Mouse (Mus musculus): ENCODE results near the gene Dusp8. TPM values are rescaled to one million over a fixed set of nuclear protein-coding genes. Genes with fewer than 3 reads are reported as not detected.

Gene Dusp8
- polyA plus RNA-seq, 1 experiment: 13.4 TPM

DNA sequence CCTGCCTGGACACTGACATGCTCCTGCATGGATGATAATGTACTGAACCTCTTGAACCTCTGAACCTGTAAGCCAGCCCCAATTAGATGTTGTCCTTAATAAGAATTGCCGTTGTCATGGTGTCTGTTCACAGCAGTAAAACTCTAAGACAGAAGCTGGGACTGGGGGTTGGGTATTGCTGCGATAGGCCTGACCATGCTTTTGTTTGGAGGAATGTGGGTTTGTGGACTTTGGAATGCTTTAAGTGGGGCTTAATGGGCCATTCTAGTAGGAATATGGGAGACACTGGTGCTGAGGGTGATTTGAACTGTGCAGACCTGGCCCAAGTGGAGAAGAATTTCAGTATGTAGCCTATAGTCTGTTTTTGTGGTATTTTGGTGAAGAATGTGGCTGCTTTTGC is 50.3 kb downstream of the Dusp8 start:
- Histone ChIP-seq H3K27ac (ENCODE audit: insufficient read depth, low read depth, low read length) (peak overlapping the region; percentile 80), H3K4me1 (ENCODE audit: control insufficient read depth, insufficient read depth, insufficient read length, low read length) (peaks cover 17% of the 10 kb centered on the region; the same call in 1 of the 2 replicates), H3K27me3 (ENCODE audit: control insufficient read depth, insufficient read depth, low read length) (no peaks in the 10 kb centered on the region), H3K36me3 (ENCODE audit: control insufficient read depth, insufficient read depth, low read length) (peaks cover 4% of the 10 kb centered on the region), H3K4me3 (ENCODE audit: low read depth, low read length) (no peak overlapping the region)
- TF ChIP-seq POLR2A (IDR thresholded peaks at IDR 0.05; ENCODE audit: low read depth, low read length): no peak
- TF ChIP-seq CTCF (IDR thresholded peaks at IDR 0.05; ENCODE audit: extremely low read depth, insufficient read length, insufficient replicate concordance, low read depth, low read length): no peak
- WGBS: 18% methylated on average over 2 of the region's 2 CpGs

DNA sequence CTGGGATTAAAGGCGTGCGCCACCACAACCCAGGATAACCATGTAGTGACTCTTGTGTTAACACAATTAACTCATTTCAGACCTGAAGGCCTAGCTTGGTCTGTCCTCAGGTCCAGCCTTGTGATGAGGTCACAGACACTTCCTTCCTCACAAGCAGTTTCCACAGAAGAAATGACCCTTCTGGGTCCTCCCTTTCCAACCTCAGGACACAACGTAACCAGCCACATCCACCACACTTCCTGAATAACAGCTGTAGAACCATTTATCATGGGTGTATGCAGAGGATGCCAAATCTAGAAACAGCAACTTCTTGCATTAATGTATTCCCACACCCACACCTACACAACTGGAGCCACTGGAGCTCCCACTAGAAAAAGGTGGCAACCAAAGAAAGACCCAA is 54.9 kb downstream of the Dusp8 start:
- Histone ChIP-seq H3K27me3 (ENCODE audit: control insufficient read depth, insufficient read depth, low read length) (no peaks in the 10 kb centered on the region), H3K4me3 (ENCODE audit: low read depth, low read length) (no peak overlapping the region), H3K27ac (ENCODE audit: insufficient read depth, low read depth, low read length) (no peak overlapping the region), H3K4me1 (ENCODE audit: control insufficient read depth, insufficient read depth, insufficient read length, low read length) (peaks cover 42% of the 10 kb centered on the region; the same call in 1 of the 2 replicates), H3K36me3 (ENCODE audit: control insufficient read depth, insufficient read depth, low read length) (no peaks in the 10 kb centered on the region)
- TF ChIP-seq POLR2A (IDR thresholded peaks at IDR 0.05; ENCODE audit: low read depth, low read length) (no peak), CTCF (IDR thresholded peaks at IDR 0.05; ENCODE audit: extremely low read depth, insufficient read length, insufficient replicate concordance, low read depth, low read length) (no peak)
- 88% methylated on average over 3 of the region's 3 CpGs for WGBS

DNA sequence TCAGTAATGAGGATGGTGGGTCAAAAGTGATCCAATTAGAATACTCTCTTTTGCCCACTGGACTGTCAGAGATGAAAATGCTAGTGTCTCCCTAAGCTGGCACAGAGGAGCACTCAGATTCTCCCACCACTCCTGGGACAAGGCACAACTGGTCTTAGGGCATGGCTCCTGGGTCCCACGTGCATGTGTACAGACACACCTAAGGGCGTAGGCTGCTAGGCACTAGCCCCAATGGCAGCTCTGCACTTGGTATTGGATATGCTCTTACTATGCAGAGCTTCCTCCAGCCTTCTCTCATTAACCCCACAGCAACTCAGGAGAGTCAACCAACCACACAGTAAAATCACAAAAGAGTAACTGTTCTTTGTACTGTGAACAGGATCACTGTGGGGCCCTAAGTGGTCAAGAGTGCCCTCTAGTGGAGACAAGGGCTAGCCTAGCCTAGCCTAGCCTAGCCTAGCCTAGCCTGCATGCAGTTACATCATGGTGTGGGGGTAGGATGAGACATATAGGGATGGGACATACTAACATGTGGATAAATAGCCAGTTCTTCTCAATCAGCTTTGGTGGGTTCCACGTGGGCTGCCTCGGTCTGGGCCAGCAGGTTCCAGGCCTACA is 58.0 kb downstream of the Dusp8 start:
- H3K27me3 ChIP-seq (ENCODE audit: control insufficient read depth, insufficient read depth, low read length): no peaks in the 10 kb centered on the region
- no peaks in the 10 kb centered on the region for H3K36me3 ChIP-seq (ENCODE audit: control insufficient read depth, insufficient read depth, low read length)
- WGBS: 40% methylated on average over 4 of the region's 4 CpGs
- no peak overlapping the region for H3K4me3 ChIP-seq (ENCODE audit: low read depth, low read length)
- H3K27ac ChIP-seq (ENCODE audit: insufficient read depth, low read depth, low read length): peak overlapping the region; percentile 48
- no peak for TF ChIP-seq POLR2A (IDR thresholded peaks at IDR 0.05; ENCODE audit: low read depth, low read length)
- TF ChIP-seq CTCF (IDR thresholded peaks at IDR 0.05; ENCODE audit: extremely low read depth, insufficient read length, insufficient replicate concordance, low read depth, low read length): peak; percentile 75; the same call in 1 of the 2 replicates
- peaks cover 60% of the 10 kb centered on the region; the same call in 1 of the 2 replicates for H3K4me1 ChIP-seq (ENCODE audit: control insufficient read depth, insufficient read depth, insufficient read length, low read length)

DNA sequence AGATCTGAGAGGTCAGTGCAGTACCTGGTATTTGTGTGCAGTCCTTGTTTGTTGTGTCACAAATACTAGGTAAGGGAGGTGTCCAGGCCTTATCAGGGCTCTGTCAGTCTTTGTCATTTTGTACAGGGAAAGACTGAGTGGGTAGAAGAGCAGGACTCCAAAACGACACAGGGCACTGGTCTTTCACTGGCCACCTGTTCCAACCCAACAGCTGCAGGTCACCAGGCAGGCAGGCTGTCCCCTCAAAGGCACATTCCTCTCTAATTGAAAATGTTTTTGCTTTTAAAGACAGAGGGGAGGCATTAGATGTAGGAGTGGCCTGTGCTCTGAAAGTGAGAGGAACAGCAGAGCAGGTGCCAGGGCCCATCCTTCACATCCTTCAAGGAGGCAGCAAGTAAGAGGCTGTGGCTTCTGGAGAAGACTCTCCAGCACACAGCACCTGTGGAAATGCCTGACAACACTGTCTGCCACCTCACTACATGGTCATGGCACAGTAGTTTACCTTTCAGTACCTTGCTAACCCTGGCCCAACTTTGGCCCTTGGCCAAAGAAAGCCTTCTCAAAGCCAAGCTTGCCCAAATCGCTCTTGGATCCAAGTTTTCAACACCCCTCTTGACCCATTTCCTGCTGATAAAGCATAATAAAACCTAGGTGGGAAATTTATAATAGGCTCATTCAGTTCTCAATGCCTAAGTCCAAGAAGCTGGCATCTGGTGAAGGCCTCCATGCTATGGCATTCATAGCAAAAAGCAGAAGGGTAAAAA is 60.4 kb downstream of the Dusp8 start:
- no peaks in the 10 kb centered on the region; the same call in 1 of the 2 replicates for H3K36me3 ChIP-seq (ENCODE audit: control insufficient read depth, insufficient read depth, low read length)
- 14% methylated on average over 2 of the region's 2 CpGs for WGBS
- no peak overlapping the region for H3K4me3 ChIP-seq (ENCODE audit: low read depth, low read length)
- peaks cover 62% of the 10 kb centered on the region; the same call in 1 of the 2 replicates for H3K4me1 ChIP-seq (ENCODE audit: control insufficient read depth, insufficient read depth, insufficient read length, low read length)
- TF ChIP-seq CTCF (IDR thresholded peaks at IDR 0.05; ENCODE audit: extremely low read depth, insufficient read length, insufficient replicate concordance, low read depth, low read length) (no peak), POLR2A (IDR thresholded peaks at IDR 0.05; ENCODE audit: low read depth, low read length) (no peak)
- peak overlapping the region; percentile 83 for H3K27ac ChIP-seq (ENCODE audit: insufficient read depth, low read depth, low read length)
- no peaks in the 10 kb centered on the region for H3K27me3 ChIP-seq (ENCODE audit: control insufficient read depth, insufficient read depth, low read length)

DNA sequence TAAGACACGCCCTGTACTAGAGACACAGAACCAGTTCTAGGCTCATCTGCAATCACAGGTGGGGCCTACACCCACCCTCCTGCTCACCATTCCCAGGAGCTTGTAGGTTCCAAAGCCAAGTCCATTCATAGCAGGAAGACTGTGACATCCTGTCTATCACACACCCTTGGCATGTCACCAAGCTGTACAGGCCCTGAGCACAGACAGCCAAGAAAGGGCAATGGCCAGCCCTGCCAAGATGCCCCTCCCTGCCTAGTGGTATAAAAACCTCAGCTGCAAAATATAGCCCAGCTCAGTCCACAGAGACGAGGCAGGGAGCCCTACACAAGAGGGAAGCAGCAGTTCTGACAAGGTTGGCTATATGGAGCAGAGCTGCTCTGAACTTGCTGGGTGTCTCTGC is 61.4 kb downstream of the Dusp8 start:
- WGBS: 18% methylated on average over 2 of the region's 2 CpGs
- H3K4me3 ChIP-seq (ENCODE audit: low read depth, low read length): no peak overlapping the region
- TF ChIP-seq POLR2A (IDR thresholded peaks at IDR 0.05; ENCODE audit: low read depth, low read length) (peak; percentile 65; the same call in 1 of the 2 replicates), CTCF (IDR thresholded peaks at IDR 0.05; ENCODE audit: extremely low read depth, insufficient read length, insufficient replicate concordance, low read depth, low read length) (no peak)
- H3K27me3 ChIP-seq (ENCODE audit: control insufficient read depth, insufficient read depth, low read length): no peaks in the 10 kb centered on the region
- peaks cover 56% of the 10 kb centered on the region; the same call in 1 of the 2 replicates for H3K4me1 ChIP-seq (ENCODE audit: control insufficient read depth, insufficient read depth, insufficient read length, low read length)
- no peaks in the 10 kb centered on the region; the same call in 1 of the 2 replicates for H3K36me3 ChIP-seq (ENCODE audit: control insufficient read depth, insufficient read depth, low read length)
- H3K27ac ChIP-seq (ENCODE audit: insufficient read depth, low read depth, low read length): peak overlapping the region; percentile 60

DNA sequence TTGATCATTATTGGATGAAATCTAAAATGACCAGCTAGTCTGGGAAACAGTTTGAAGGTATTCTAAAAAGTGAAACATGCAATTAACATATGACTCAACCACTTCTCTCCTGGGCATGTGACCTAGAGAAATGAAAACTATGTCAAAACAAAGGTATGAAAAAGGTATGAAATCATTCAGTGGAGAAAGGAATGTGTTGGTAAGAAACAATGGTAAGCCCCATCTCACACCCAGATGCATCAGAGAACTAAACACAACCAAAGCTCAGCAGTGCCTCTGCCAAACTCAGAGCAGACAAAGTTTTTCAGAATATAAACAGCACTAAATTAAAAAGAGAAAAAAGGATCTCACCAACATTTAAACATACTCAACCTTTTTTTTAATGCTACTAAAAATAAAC is 65.6 kb downstream of the Dusp8 start:
- no peak for TF ChIP-seq POLR2A (IDR thresholded peaks at IDR 0.05; ENCODE audit: low read depth, low read length)
- TF ChIP-seq CTCF (IDR thresholded peaks at IDR 0.05; ENCODE audit: extremely low read depth, insufficient read length, insufficient replicate concordance, low read depth, low read length): no peak
- peaks cover 42% of the 10 kb centered on the region for H3K4me1 ChIP-seq (ENCODE audit: control insufficient read depth, insufficient read depth, insufficient read length, low read length)
- H3K36me3 ChIP-seq (ENCODE audit: control insufficient read depth, insufficient read depth, low read length): no peaks in the 10 kb centered on the region; the same call in 1 of the 2 replicates
- no peak overlapping the region for H3K4me3 ChIP-seq (ENCODE audit: low read depth, low read length)
- H3K27ac ChIP-seq (ENCODE audit: insufficient read depth, low read depth, low read length): no peak overlapping the region
- no peaks in the 10 kb centered on the region for H3K27me3 ChIP-seq (ENCODE audit: control insufficient read depth, insufficient read depth, low read length)

Other genes starting within 250 kb of the Dusp8 start
- gene Tollip, start 177.3 kb downstream of the Dusp8 start, polyA plus RNA-seq (2012; rRNA removed): 47.4 and 142 TPM in 2 replicates
- gene Brsk2, start 146.1 kb downstream of the Dusp8 start, polyA plus RNA-seq (2012; rRNA removed): 0.51 and 5.3 TPM in 2 replicates
- 26.1 and 31.8 TPM in 2 replicates for gene Mob2, start 34.8 kb downstream of the Dusp8 start, polyA plus RNA-seq (2012; rRNA removed)
- not detected in 2 replicates for gene Gm45618, start 24.9 kb upstream of the Dusp8 start, polyA plus RNA-seq (2012; rRNA removed)
- gene Gm39115, start 40.2 kb upstream of the Dusp8 start, polyA plus RNA-seq (2012; rRNA removed): not detected in 2 replicates
- gene Gm45337, start 48.8 kb upstream of the Dusp8 start, polyA plus RNA-seq (2012; rRNA removed): not detected in 2 replicates
- not detected in 2 replicates for gene Gm29735, start 61.3 kb upstream of the Dusp8 start, polyA plus RNA-seq (2012; rRNA removed)
- not detected in 2 replicates for gene Gm4553, start 69.9 kb upstream of the Dusp8 start, polyA plus RNA-seq (2012; rRNA removed)
- not detected in 2 replicates for gene Krtap5-2, start 80.2 kb upstream of the Dusp8 start, polyA plus RNA-seq (2012; rRNA removed)
- not detected in 2 replicates for gene Gm10153, start 94.5 kb upstream of the Dusp8 start, polyA plus RNA-seq (2012; rRNA removed)
- 0.91 TPM in 1 of 2 replicates, not detected in the other for gene Krtap5-3, start 105.5 kb upstream of the Dusp8 start, polyA plus RNA-seq (2012; rRNA removed)
- gene Gm7579, start 116.0 kb upstream of the Dusp8 start, polyA plus RNA-seq (2012; rRNA removed): 0.20 TPM in 1 of 2 replicates, not detected in the other
- 0.65 TPM in 1 of 2 replicates, not detected in the other for gene Krtap5-5, start 134.1 kb upstream of the Dusp8 start, polyA plus RNA-seq (2012; rRNA removed)
- gene Gm40460, start 145.2 kb upstream of the Dusp8 start, polyA plus RNA-seq (2012; rRNA removed): not detected in 2 replicates
- not detected in 2 replicates for gene Gm2431, start 162.5 kb upstream of the Dusp8 start, polyA plus RNA-seq (2012; rRNA removed)
- gene Gm4559, start 178.5 kb upstream of the Dusp8 start, polyA plus RNA-seq (2012; rRNA removed): not detected in 2 replicates
- gene Krtap5-1, start 201.3 kb upstream of the Dusp8 start, polyA plus RNA-seq (2012; rRNA removed): not detected in 2 replicates
- not detected in 2 replicates for gene Krtap5-4, start 207.7 kb upstream of the Dusp8 start, polyA plus RNA-seq (2012; rRNA removed)

All from small intestine, adult 2 months (tissue).